Mouse (Mus musculus): ENCODE data around the gene Aqp6.

DNA sequence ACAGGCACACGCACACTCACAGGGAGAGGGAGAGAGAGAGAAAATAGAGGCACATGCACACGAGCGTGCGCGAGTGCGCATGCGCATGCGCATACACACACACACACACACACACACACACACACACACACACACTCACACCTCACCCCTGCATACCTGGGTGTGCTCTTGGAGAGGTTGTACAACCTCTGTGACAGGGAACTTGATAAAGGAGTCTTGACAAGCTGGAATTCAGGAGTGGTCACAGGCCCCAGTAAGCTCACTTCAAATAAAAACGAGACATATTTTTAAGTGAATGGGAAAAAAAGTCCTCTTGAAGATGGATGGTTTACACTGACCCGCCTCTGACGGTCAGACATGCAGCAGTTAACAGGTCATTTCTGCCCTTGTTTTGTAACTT, 20.9 kb downstream of the Aqp6 start:
- TF ChIP-seq CTCF (IDR thresholded peaks at IDR 0.05) (no peak), EP300 (IDR thresholded peaks at IDR 0.05) (peak; percentile 65)

Measured in lung, postnatal 0 days (tissue).